Mouse (Mus musculus) bone marrow, adult 2 months (tissue): ENCODE data around the gene Grik3. TPM values are rescaled to one million over a fixed set of nuclear protein-coding genes. Genes with fewer than 3 reads are reported as not detected.

Source experiments
- H3K27ac ChIP-seq: fragments of 200-500 bp; 2 replicates; pipeline ENCODE4 v1.5.1; 2012; ENCODE audit warnings: low read depth, mild to moderate bottlenecking, control low read depth, inconsistent platforms, low read length; ENCODE audit not compliant: control insufficient read depth, poor library complexity, insufficient read depth
- H3K4me1 ChIP-seq: fragments of 200-500 bp; 2 replicates; pipeline ENCODE4 v1.6.1; 2011; ENCODE audit warnings: low read length; ENCODE audit not compliant: control insufficient read depth, insufficient read depth
- H3K4me3 ChIP-seq: fragments of 200-500 bp; replicated peaks from 2 replicates; pipeline ENCODE3; 2011; ENCODE audit warnings: mild to moderate bottlenecking, low read depth, low read length, control low read depth; ENCODE audit not compliant: control insufficient read depth
- CTCF ChIP-seq: fragments of 200-500 bp; IDR thresholded peaks from 2 replicates; pipeline ENCODE4 v1.5.1; 2011; ENCODE audit warnings: low read length, control low read depth; ENCODE audit not compliant: control insufficient read depth, insufficient read depth
- POLR2A ChIP-seq: fragments of 200-500 bp; IDR thresholded peaks from 2 replicates; pipeline ENCODE4 v1.6.1; 2011; ENCODE audit warnings: low read depth, mild to moderate bottlenecking, control low read depth, low read length, borderline replicate concordance; ENCODE audit not compliant: control insufficient read depth
- WGBS: fragments of 180-500 bp; shearing (Covaris S2); methylation state at CpG from one replicate; pipeline ENCODE4 v1.1.7; 2018; 5-methylcytosine and 5-hydroxymethylcytosine counted together
- polyA plus RNA-seq: library from polyadenylated mRNA; stranded (reverse); fragments of >200 nt; gene quantifications from 2 replicates; pipeline ENCODE4 v1.2.4, GENCODE M21; 2011; ENCODE audit warnings: low replicate concordance; ENCODE audit not compliant: missing spikeins, insufficient read depth, insufficient read length

Grik3 gene
- polyA plus RNA-seq, 1 experiment, result 0.45 TPM

- no peak overlapping the region for H3K4me3 ChIP-seq
- TF ChIP-seq POLR2A (no peak), CTCF (no peak)
- 8% methylated on average over 26 of the region's 26 CpGs for WGBS
- H3K27ac ChIP-seq, result no peak overlapping the region
- H3K4me1 ChIP-seq, result no peaks in the 10 kb centered on the region
Observed at GRCm38 (mm10) chr4:125488796-125489637, 1.5 kb upstream of the Grik3 start.

DNA sequence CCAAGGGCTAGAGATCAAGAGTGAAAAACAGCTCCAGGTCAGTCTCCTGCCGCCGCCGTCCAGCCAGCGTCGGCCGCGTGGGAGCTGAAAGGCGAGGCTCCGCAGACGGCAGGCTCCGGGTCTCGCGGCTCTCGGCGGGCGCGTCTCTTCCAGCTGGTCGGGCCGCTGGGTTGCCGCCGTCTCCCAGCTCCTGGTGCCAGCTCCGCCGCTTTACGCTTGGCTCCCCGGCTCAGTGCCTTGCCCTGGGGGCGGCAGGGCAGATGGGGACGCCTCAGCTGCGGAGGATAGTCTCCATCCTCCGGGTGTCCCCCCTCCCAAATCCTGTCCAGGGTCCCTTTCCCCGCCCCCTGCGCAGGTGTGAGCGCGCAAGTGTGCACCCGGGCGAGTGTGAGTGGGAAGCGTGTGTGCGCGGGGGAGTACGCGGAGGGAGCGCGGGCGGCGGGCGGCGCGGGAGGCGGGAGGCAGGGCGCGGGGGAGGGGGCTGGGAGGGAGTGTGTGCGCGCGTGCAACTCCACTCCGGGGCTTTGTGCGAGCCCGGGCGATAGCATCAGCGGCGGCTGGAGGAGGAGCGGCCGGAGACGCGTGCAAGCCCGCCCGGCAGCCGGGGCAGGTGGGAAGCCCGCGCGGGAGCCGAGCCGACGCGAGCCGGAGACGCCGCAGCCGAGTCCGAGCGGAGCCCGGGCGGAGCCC, 454 bp upstream of the Grik3 start:
- TF ChIP-seq CTCF, result no peak
- no peak for TF ChIP-seq POLR2A
- no peaks in the 10 kb centered on the region for H3K4me1 ChIP-seq
- no peak overlapping the region for H3K4me3 ChIP-seq
- 2% methylated on average over 81 of the region's 81 CpGs for WGBS
- no peak overlapping the region; the same call in 1 of the 2 replicates for H3K27ac ChIP-seq

DNA sequence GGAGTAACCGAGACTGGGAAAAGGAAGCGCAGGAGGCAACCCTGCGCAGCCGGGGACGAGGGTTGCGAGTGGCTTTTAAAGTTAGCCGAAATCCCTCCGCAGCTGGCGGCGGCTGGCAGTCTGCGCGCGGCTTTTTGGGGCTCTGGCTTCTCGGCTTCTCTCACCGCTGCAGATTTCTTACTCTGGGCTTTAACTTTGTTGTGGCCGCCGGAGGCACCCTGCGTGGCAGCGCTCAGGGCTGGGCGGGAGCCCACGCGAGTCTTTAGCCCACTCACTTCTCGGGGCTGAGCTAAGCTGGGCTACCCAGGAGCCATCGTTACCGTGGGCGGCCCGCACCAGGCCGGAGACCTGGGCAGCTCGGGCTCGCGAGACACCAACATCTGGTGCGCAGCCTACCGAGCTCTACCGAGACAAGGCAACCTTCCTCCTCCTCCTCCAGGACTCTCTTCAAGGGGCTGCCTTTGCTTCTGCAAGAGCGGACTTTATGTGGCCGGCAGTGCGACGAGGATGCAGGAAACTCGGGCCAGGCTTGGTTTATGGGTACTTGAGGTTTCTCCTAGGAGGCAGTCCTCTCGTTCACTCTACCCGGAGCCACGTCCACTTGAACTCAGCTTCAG, 1.1 kb downstream of the Grik3 start:
- 4% methylated on average over 42 of the region's 42 CpGs for WGBS
- TF ChIP-seq POLR2A (no peak), CTCF (no peak)
- no peak overlapping the region for H3K27ac ChIP-seq
- H3K4me1 ChIP-seq, result no peaks in the 10 kb centered on the region
- H3K4me3 ChIP-seq, result no peak overlapping the region

- H3K4me3 ChIP-seq, result no peak overlapping the region
- H3K4me1 ChIP-seq, result no peaks in the 10 kb centered on the region
- H3K27ac ChIP-seq, result no peak overlapping the region
- 14% methylated on average over 9 of the region's 9 CpGs for WGBS
- no peak for TF ChIP-seq POLR2A
- TF ChIP-seq CTCF, result no peak
Observed at GRCm38 (mm10) chr4:125492122-125492505, 1.6 kb downstream of the Grik3 start.

GRCm38 (mm10) chr4:125492706-125493105, 2.2 kb downstream of the Grik3 start:
- 26% methylated on average over 9 of the region's 9 CpGs for WGBS
- TF ChIP-seq POLR2A (no peak), CTCF (no peak)

DNA sequence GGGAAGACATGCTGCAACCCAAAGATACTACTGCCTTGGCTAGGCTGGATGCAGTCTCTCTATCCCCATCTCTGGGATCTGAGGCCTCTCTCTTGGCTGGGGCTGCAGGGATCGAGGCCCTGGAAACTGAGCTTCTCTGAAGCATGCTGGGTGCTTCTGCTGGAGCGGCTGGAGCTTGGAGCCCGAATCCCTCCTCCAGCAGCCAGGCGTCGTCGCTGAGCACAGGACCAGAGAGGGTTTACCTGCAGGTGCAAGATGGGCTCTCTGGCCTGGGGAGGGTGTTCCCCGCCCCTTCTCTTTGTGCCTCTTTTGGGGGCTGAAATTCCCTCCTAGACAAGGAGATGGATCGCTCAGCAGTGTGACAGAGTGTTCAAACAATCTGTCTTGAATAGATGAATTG, 2.6 kb downstream of the Grik3 start:
- no peak overlapping the region for H3K27ac ChIP-seq
- no peak for TF ChIP-seq CTCF
- TF ChIP-seq POLR2A, result no peak
- H3K4me3 ChIP-seq, result no peak overlapping the region
- 17% methylated on average over 8 of the region's 8 CpGs for WGBS
- H3K4me1 ChIP-seq, result no peaks in the 10 kb centered on the region

More at GRCm38 (mm10) chr4:125492706-125493105, 2.2 kb downstream of the Grik3 start:
- Histone ChIP-seq H3K4me3 (no peak overlapping the region), H3K4me1 (no peaks in the 10 kb centered on the region), H3K27ac (no peak overlapping the region)

DNA sequence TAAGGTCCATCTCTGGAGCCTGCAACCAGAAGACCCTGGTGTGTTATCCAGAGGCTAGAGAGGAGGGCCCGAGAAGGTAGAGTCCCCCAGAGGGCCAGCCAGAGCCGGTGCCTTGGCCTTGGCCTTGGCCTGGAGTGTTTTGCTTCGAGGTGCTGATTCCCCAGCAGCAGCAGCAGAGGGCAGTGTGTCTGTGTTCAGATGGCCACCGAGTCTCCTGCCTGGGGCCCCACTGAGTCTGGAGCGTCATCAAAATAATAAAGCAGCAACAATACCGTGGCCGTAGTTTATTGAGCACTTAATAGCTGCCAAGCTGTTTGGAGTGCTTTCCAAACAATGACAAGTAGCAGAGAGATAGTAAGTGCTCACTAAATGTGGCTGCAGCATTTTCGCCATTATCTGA, 5.0 kb downstream of the Grik3 start:
- Histone ChIP-seq H3K4me1 (no peaks in the 10 kb centered on the region), H3K27ac (no peak overlapping the region), H3K4me3 (no peak overlapping the region)
- 31% methylated on average over 8 of the region's 8 CpGs for WGBS
- TF ChIP-seq POLR2A, result no peak
- TF ChIP-seq CTCF, result no peak

- 16% methylated on average over 1 of the region's 1 CpGs for WGBS
- no peak overlapping the region for H3K4me3 ChIP-seq
- no peaks in the 10 kb centered on the region for H3K4me1 ChIP-seq
- H3K27ac ChIP-seq, result no peak overlapping the region
- TF ChIP-seq CTCF (no peak), POLR2A (no peak)
Observed at GRCm38 (mm10) chr4:125497001-125497400, 6.5 kb downstream of the Grik3 start.
